Mouse (Mus musculus) heart, adult 9 months (tissue): Measurements from ENCODE around the gene Tnfrsf13c.
"Not testable (repeated sequence)": the region's sequence is repeated elsewhere in the genome, so short reads cannot be mapped to it uniquely, and the experiment has no call there.

ENCODE experiments used
- DNase-seq, 2 experiments: peaks; one replicate each; pipeline ENCODE4 v3.0.0; 2022; ENCODE audit warnings: low spot score in 2 of 2

Gene Tnfrsf13c

DNA sequence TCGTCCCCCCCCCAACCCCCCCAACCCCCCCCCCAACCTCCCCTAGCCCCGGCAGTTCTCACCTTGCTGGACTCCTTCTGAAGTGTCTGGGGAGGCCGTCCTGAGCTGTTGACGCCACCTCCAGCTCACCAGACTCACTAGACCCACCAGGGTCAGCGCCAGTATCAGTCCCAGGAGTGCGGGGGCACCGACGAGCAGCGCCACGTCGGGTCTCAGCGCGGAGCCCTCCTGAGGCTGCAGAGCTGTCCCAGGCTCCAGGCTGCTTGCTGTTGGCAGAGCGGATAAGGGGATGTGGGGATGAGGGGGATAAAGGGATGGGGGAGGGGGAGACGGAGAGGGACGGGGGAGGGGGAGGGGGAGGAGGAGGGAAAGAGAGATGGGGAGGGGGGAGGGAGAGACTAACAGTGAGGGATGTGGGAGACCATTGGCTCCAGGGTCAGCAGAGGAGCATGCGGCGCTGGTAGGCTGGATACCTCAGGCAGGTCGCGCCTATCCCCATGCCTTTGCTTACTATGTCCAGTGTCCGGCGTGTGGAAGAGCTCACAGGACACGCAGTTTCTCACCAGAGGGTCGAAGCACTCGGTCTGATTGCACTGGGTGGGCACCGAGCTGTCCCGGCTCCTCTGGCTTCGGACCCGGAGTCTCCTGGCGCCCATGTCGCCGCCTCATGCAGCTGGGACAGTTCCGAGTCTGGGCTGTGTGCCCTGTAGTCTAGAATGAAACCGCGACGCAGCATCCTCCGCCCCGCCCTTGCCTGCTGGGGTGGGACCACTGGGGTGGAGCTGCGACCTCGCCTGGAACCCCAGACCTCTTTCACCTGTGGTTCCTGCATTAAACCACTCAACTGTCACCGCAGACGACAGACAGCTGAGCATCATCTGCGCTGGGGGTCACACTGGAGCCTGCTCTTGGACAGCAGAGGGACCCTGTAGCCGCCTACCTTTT lies at the start of gene Tnfrsf13c:
Gene Tnfrsf13c (minus strand): TSS at position 713 of the 945 bp plus-strand sequence.
- DNase-seq, result no peak

DNA sequence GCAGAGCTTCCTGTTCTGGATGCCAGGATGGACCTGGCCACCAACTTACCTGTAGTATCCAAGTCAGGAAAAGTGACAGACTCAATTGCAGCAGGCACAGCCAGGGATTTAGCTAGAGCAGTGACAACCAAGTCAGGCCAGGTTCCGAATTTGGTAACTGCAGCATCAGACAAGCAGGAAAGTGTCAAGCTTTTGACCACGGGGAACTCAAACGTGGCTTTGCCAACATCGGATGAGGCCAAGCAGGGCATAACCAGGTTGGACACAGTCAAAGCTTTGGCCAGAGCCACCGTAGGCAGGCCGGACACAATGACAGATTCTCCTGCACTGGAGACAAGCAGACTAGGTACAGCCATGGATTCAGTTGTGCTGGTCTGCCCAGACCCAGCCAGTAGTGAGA lies 48.1 kb upstream of the Tnfrsf13c start:
- DNase-seq, result no peak

DNA sequence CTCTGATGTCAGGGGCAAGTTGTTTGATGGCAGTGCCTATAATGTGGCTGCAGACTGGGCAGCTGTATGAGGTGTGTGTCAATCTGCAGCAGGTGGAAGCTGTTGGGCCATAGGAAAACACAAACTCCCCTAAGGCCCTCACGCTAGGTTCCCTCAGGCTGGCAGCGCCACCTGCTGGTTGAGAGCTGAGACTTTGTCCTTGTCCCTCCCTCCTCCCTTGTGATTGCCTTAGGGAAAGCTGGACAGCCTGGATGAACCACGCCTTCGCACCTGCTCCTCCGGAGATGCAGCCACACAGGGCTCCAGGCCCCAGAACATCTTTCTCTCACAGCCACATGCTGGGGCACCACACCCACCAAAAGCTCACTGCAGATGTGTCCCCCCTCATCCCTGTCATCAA lies 47.0 kb upstream of the Tnfrsf13c start:
- no peak for DNase-seq

DNA sequence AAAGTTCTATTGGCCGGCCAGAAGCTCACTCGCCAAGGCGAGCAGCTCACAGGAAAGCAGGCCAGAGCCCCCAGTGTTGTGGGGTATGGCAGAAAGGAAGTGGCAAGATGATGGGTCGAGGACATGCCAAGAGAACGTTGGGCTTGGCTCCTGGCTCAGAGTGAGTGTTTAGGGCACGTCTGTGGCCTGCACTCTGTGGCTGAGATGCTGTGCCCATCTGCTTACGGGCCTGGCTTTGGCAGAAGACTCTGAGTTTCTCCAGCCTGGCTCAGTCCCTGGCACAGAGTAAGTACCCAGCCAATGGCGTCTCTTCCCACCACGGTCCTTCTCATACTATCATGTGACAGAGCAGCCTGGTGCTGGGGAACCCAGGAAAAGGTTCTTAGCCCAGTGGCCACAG lies 44.6 kb upstream of the Tnfrsf13c start:
- DNase-seq, result no peak

DNA sequence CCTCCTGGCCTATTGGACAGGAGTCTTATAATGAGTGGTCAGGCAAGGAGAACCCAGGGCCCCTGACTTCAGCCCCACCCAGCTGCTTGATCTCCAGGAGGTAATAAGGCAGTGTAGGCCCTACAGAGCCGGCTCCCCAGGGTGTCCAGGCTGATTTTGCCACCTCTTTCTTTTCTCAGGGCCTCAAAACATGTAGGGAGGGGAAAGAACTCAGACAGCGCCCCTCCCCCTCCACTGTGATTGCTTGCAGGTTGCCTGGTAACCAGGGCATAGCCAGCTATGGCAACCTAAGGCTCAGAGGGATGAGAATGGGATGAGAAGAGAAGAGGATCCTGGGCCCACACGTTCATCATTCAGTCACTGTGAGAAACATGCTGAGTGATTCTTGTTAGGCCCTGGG lies 44.0 kb upstream of the Tnfrsf13c start:
- DNase-seq, result no peak

DNA sequence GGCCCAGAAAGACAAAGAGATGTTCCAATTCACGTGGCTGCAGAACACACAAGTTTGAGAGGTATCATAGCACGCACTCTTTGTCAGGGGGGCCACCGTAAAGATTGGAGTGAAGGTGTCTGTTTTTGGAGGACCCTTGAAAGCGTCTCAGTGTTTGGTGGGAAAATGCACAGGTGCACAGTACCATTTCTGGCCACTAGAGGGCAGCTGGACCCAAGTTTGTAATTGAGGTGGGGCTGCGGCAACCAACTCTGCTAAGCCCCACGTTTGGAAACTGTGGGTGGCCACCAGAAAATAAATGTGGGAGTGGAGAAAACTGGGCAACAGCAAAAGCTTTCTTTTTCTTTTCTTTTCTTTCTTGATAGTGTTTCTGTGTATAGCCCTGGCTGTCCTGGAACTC lies 42.2 kb upstream of the Tnfrsf13c start:
- peak in 1 of 2 experiments; percentile 41 for DNase-seq

DNA sequence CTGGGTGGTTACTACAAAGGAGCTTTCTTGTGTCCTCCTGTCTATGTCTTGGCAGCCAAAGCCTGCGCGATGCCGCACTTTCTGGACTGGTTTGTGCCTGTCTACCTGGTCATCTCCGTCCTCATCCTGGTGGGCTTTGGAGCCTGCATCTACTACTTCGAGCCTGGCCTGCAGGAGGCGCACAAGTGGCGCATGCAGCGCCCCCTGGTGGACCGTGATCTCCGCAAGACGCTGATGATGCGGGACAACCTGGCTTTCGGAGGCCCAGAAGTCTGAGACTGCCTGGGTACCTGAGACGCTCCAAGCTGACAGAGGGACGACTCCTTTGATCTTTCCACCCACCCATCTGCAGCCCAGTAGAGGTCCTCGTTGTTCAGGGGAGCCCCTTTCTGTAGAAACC lies 35.3 kb upstream of the Tnfrsf13c start:
- DNase-seq, result no peak

DNA sequence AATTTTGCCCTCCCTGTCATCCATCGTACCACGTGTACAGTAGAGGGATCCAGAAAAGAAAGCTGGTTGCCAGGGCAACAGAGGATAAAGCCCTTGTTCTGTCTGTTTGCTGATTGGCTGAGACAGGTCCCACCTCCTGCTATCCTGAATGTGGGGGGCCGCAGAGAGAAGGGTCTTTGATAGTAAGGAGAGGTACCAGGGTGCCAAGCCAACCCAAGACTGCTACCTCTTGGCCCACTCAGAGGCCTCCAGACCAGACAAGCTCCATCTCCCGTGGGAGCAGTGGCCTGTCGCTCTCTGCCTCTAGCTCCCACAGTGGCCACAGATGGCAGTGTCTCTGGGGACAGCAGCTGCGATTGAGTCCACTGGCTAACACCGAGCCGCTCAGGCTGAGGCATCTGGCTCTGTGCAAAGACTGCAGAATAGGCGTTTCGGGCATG lies 31.8 kb upstream of the Tnfrsf13c start:
- no peak for DNase-seq

DNA sequence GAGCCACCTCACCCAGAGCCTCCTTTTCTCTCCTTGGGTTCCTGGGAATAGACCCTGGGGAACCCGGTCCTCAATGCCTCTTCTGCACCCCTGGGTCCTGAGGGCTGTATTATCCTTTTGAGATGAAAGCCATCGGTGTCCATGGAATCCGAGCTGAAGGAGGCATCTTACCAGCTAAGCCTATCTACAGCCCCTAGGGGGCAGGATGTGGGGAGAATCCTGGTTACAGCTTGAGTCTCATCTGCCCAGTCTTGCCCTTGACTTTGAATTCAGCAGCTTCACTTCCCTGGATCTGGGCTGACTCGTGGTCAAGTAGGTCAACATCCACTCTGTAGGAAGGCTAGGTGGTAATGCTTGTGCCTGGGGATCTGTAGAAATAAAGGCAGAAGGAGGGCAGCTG lies 31.1 kb upstream of the Tnfrsf13c start:
- no peak for DNase-seq

DNA sequence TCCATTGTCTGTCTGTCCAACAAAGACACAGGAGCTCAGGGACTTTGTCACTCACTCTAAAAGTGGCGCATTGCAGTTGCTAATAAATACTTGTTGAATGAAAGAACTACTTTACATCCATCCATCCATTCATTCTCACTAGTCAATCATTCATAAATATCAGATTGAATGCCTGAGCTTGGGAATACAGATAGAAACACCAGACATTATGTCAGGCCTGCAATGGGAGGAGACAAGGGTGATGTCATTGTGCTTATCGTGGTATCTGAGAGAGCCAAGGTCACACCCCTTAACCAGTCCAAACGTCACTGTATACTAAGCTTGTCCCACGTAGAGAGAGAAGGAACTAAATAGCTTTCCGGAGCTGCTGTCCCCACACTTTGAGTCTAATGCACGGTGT lies 27.9 kb upstream of the Tnfrsf13c start, which contains the start of gene 1500009C09Rik:
Gene 1500009C09Rik (plus strand): TSS at position 301 of the 400 bp plus-strand sequence.
- no peak for DNase-seq

DNA sequence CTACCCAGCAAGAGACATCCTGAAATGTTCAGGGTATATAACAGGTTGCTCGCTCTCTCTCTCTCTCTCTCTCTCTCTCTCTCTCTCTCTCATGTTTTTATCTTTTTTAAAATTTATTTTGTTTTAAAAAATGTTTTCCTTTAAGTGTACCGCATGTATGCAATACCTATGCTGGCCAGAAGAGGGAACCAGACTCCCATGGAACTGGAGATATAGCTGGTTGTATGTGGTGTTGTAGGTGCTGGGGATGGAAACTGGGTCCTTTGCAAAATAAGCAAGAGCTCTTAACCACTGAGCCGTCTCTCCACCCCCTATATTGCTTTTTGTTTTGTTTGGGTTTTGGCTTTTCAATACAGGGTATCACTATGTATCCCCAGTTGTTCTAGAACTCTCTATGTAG lies 27.4 kb upstream of the Tnfrsf13c start:
- no peak for DNase-seq

DNA sequence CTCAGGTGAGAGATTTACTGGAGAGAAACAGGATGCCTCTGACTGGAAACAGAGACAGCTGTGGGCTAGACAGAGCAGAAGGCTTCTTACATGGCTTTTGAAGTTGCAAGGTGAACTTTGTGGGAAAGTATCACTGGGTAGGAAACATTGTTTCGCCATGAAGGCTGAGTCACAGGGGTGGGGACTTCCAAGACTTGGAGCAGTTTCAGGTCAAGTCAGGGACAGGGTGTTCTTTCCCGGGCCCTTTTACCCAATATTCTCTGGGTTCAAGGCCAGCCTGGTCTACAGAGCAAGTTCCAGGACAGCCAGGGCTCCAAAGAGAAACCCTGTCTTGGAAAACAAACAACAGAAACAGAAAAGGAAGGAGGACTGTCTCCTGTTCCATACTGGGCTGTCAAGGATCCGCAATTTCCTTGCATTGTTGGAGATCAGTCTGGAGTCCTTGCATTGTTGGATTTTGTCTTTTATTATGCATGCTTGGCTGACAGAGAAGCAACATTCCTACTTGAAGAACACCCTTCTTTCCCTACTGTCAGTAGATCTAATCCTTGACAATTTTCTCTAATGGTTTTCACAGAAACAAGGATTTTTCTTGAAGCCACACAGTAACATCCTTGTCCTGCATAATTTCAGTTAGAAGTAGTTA lies 23.1 kb upstream of the Tnfrsf13c start:
- DNase-seq, result no peak

DNA sequence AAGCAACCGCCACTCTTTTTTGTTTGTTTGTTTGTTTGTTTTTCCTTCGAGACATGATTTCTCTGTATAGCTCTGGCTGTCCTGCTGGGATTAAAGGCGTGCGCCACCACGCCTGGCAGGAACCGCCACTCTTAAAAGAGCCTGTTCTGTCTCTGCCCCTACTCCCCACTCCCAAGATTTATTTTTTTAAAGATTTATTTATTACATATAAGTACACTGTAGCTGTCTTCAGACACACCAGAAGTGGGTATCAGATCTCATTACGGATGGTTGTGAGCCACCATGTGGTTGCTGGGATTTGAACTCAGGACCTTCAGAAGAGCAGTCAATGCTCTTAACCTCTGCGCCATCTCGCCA lies 20.6 kb upstream of the Tnfrsf13c start:
- DNase-seq, result not testable (repeated sequence)

DNA sequence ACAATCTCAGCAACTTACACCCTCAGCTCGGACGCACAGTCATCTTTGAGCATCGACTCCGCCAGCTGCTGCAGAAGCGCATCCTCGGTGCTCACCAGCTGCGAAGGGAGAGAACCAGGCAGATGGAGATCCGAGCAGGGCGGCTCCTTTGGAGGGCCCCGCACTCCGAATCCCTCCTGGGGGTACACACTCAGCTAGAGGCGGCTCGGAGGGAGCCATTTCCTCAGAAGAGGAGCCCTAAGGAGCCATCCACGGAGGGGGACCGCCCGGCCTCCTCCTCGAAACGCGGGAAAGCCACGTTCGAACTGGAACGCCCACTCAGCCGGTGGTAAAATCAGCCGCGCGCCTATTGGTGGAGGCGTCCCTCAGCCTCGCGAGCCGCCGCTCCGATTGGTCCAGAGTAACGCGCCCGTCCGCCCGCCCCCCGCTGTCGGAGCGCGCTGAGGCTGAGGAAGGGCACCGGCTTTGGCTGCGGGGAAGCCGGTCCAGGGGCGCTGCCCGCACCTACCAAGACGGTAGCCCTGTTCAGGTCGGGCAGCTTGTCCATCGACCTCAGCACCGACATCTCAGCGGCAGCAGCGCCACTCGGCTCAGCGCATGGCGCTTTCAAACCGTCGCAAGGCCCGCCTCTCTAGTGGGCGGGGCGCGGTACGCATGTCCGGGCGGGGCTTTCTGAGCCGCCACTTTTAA lies 20.1 kb upstream of the Tnfrsf13c start, which contains the start of gene Cenpm:
Gene Cenpm (minus strand): TSS at position 634 of the 690 bp plus-strand sequence.
- peak; percentile 92 to 94 for DNase-seq

DNA sequence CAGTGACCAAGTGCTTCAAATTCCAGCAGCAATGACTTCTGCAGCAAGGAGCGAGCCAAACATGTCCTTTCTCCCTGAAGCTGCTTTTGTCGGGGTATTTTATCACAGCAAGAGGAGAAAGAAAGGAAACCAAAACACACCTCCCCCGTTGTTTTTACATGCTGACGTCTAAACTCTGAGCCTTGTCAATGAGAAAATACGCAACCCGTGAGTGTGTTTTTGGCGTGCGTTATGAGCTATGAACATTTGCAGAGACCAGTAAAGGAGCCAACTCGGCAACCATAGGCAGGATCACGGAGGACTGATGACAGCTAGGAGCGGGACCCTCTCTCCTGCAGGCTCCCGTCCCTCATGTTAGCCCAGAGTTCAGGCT lies 19.6 kb upstream of the Tnfrsf13c start:
- DNase-seq, result no peak

DNA sequence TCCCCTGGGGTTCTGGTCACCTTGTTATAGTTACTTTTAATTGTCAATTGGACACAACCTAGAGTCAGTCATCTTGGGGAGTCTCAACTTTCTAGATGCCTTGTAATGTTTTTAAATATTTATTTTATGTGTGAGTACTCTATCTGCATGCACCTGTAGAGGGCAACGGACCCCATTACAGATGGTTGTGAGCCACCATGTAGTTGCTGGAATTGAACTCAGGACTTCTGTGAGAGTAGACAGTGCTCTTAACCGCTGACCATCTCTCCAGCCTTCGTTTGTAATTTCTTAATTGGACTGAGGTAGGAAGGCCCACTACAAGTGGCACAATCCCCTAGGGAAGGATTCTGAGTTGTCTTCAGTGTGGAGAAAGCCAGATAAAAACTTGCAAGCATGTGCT lies 19.1 kb upstream of the Tnfrsf13c start:
- no peak for DNase-seq

DNA sequence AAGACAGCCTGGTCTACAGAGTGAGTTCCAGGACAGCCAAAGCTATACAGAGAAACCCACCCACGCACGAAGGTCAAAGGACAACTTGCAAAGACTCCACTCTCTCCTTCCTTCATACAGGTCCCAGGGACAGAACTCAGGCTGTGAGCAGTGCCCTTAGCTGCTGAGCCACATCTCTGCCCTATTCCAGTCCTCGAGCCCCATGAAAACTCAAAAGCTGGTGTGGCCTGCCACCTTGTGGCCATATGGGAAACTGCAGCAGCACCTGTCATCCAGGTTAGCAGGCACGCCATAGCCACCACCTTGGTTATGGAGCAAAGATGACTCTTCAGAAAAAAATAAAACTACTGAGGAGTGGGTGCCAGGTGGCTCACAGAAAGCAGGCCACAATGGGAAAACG lies 12.4 kb upstream of the Tnfrsf13c start:
- peak; percentile 63 to 74 for DNase-seq

DNA sequence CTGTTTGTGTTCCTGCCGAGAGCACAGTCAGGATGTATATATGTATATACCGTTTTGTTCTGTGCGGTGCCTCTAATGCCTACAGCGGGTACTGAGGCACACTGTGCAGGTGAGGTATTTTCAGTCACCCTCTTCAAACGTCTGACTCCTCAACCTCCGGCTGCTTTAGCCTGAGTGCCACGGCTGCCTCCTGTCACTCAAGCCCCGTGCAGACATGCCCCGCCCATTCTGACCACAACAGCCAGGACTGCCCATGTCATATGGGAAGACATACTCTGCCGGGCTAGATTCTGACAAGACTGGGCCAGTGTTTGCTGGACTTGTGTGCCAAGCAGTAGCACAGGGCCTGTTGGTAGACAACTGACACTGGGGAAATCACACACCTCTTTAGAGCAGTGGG lies 11.5 kb upstream of the Tnfrsf13c start:
- DNase-seq, result no peak

DNA sequence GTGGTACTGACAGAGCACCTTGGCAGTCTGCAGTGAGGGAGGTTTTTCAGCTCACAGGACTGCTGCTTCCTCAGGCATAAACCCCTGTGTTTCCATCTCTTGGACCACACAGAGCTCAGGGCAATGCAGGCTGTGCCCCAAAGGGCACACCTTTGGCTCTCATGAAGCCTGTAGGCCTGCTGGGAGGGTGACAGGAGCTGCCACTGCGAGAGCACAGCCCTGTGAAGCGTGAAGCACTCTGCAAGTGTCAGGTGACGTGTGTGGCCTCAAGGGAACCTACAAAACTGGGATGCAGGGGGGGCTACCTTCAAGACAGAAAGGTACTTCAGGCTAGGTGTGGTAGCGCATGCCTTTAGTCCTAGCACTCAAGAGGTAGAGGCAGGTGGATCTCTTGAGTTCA lies 8.5 kb upstream of the Tnfrsf13c start:
- DNase-seq, result no peak

DNA sequence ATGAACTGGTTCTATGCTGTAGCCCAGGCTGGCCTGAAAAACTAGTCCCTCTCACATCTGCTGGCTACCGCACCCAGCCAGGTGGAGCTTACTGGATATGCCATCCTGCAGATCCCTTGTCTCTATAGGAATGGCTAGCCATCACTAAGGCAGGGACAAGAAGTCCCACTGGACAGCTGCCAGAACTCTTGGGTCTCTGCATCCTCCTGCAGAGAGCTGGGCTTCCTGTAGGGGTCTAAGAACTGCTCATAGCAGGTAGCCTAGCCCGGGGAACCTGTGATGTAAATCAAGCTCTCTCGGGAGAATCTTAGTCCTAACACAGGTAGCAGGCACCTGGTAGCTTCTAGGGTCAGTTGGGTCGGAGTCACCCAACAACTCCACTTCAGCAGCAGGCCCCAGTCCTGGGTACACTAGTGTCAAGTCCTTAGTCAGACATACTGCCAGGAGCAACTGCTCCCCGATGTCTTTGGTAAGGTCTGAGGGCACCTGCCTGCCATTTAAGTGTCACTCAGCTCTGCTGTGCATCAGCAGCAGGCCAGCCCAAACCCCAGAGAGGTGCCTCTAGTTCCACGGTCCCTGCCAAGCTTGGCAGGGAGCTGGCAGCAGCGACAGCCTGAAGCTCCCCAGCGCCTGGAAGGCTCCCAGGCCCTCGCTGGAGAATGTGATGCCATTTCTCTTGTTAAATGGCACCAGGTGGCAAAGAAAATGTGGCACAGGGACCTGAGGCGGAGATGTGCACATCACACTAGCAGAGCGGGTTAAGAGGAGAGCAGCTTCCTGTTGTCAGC lies 7.6 kb upstream of the Tnfrsf13c start:
- no peak for DNase-seq

DNA sequence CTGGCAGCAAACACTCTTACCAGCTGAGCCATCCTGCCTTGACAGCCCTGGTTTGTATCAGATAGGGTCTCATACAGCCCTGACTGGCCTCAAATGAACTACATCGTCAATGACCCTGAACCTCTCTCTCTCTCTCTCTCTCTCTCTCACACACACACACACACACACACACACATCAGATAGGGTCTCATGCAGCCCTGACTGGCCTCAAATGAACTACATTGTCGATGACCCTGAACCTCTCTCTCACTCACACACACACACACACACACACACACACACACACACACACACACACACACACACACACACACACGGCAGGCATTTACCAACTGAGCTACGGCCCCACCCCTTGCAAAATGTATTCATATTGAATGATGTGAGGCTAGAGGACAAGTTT lies 6.9 kb upstream of the Tnfrsf13c start:
- no peak for DNase-seq
